Mouse (Mus musculus) megakaryocyte-erythroid progenitor cell, adult 5 weeks (primary cell): ENCODE results near the gene Gm3099. TPM values are rescaled to one million over a fixed set of nuclear protein-coding genes. Genes with fewer than 3 reads are reported as not detected.

Source experiments
- polyA plus RNA-seq: library from polyadenylated mRNA; stranded (reverse); fragments of >175 nt; gene quantifications from 2 replicates; pipeline ENCODE4 v1.2.3, GENCODE M21; 2012

The Gm3099 gene
- polyA plus RNA-seq: not detected in 2 replicates

GRCm38 (mm10) chr14:3998094-3998493 is at the start of gene Gm3099:
Gene Gm3099 (plus strand): TSS chr14:3998394.

GRCm38 (mm10) chr14:3963247-3963646 is 34.9 kb upstream of the Gm3099 start, which contains the start of gene Gm3095:
Gene Gm3095 (plus strand): TSS chr14:3963547.

GRCm38 (mm10) chr14:4023641-4024040 is 25.4 kb downstream of the Gm3099 start, which contains the start of gene Gm5796:
Gene Gm5796 (plus strand): TSS chr14:4023941.

Other genes with a start within 250 kb of the Gm3099 start
- gene Gm3002, start 188.3 kb upstream of the Gm3099 start, polyA plus RNA-seq: not detected in 2 replicates
- 0.03 TPM in 1 of 2 replicates, not detected in the other for gene Gm3033, start 152.1 kb upstream of the Gm3099 start, polyA plus RNA-seq
- gene Gm2916, start 114.2 kb upstream of the Gm3099 start, polyA plus RNA-seq: not detected in 2 replicates
- gene Gm3029, start 66.6 kb upstream of the Gm3099 start, polyA plus RNA-seq: not detected in 2 replicates
- gene Gm3095, start 34.8 kb upstream of the Gm3099 start, polyA plus RNA-seq: not detected in 2 replicates
- gene Gm5796, start 25.5 kb downstream of the Gm3099 start, polyA plus RNA-seq: 0.04 TPM in 1 of 2 replicates, not detected in the other
- gene Gm3115, start 85.7 kb downstream of the Gm3099 start, polyA plus RNA-seq: not detected in 2 replicates
- gene Gm8108, start 112.1 kb downstream of the Gm3099 start, polyA plus RNA-seq: not detected in 2 replicates
- not detected in 2 replicates for gene Gm3127, start 166.6 kb downstream of the Gm3099 start, polyA plus RNA-seq
- not detected in 2 replicates for gene Gm2974, start 184.2 kb downstream of the Gm3099 start, polyA plus RNA-seq